8 mouse cellular contexts compared by ENCODE assay signal in the genomic region with DNA sequence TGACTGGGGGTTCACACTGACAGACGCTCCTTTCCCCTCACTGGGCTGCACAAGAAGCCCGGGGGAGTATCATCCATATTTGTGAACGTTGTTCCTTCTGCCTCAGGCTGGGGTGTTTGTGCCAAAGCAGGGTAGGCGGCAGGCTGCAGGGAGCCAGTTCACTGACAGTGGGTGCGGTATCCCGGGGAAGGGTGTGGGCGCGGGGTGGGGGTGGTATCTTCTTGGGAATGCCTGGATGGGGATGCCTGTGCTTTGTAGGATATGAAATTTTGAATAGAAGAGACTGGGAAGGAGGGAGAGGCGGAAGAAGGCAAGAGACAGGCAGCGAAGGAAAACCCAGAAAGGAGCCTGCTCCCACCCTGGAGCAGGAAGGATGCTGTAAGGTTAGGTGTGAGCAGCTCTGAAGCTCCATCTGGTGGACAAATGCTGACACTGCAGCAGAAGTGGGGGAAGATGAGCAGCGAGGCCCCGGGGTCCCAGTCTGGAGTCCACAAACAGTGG. TPM values are rescaled to one million over a fixed set of nuclear protein-coding genes. Genes with fewer than 3 reads are reported as not detected.
A peak's percentile ranks its signal among the peaks of the same experiment; 100 is the strongest.
DNase-seq lines count a peak whose midpoint lies in the region; ATAC-seq and TF ChIP-seq lines count a peak whose summit lies in the region.

No protein-coding gene starts in this region.

- H3K4me3 ChIP-seq in cerebellum, adult 2 months (replicated peaks; ENCODE audit: insufficient read depth, low read depth, low read length) = peak overlapping the region; percentile 26
- no peak overlapping the region for H3K4me3 ChIP-seq in kidney, postnatal 0 days (replicated peaks; ENCODE audit: low read depth, low read length)
- no peak overlapping the region for H3K4me3 ChIP-seq in liver, embryonic 14.5 days (ENCODE audit: insufficient read depth in 1 of 2, low read depth in 2 of 2, low read length in 2 of 2)
- no peak overlapping the region for H3K4me3 ChIP-seq in neural tube, embryonic 15.5 days (replicated peaks)

- 14% methylated on average over 12 of the region's 12 CpGs for WGBS in cerebellum, adult 2 months
- WGBS in kidney, postnatal 0 days = 28% methylated on average over 12 of the region's 12 CpGs
- WGBS in liver, embryonic 14.5 days (ENCODE audit: insufficient replicate concordance) = 34% methylated on average over 12 of the region's 12 CpGs
- WGBS in neural tube, embryonic 15.5 days = 33% methylated on average over 12 of the region's 12 CpGs

- no peaks in the 10 kb centered on the region for H3K9me3 ChIP-seq in kidney, postnatal 0 days (replicated peaks; ENCODE audit: low read length)
- no peaks in the 10 kb centered on the region for H3K9me3 ChIP-seq in liver, embryonic 14.5 days (ENCODE audit: control insufficient read depth, low read length)
- no peaks in the 10 kb centered on the region for H3K9me3 ChIP-seq in neural tube, embryonic 15.5 days (replicated peaks)

- H3K36me3 ChIP-seq in kidney, postnatal 0 days (ENCODE audit: insufficient read depth, low read length) = no peaks in the 10 kb centered on the region
- H3K36me3 ChIP-seq in liver, embryonic 14.5 days (replicated peaks; ENCODE audit: control insufficient read depth, insufficient read depth, low read depth) = no peaks in the 10 kb centered on the region
- no peaks in the 10 kb centered on the region for H3K36me3 ChIP-seq in neural tube, embryonic 15.5 days

- H3K4me1 ChIP-seq in cerebellum, adult 2 months (ENCODE audit: control insufficient read depth, insufficient read depth, low read length) = peaks cover 13% of the 10 kb centered on the region
- H3K4me1 ChIP-seq in kidney, postnatal 0 days (replicated peaks; ENCODE audit: insufficient read depth, low read length) = no peaks in the 10 kb centered on the region
- H3K4me1 ChIP-seq in liver, embryonic 14.5 days (replicated peaks; ENCODE audit: control insufficient read depth in 2 of 2, insufficient read depth in 2 of 2, low read length in 1 of 2) = no peaks in the 10 kb centered on the region
- H3K4me1 ChIP-seq in neural tube, embryonic 15.5 days = peaks cover 3% of the 10 kb centered on the region; the same call in 1 of the 2 replicates

- TF ChIP-seq CTCF in cerebellum, adult 2 months (IDR thresholded peaks at IDR 0.05; ENCODE audit: borderline replicate concordance, insufficient read depth, low read depth, low read length) = peak; percentile 98
- TF ChIP-seq CTCF in kidney, postnatal 0 days (IDR thresholded peaks at IDR 0.05; ENCODE audit: low read depth) = peak; percentile 89
- peak; percentile 92 for TF ChIP-seq CTCF in liver, embryonic 14.5 days (IDR thresholded peaks at IDR 0.05; ENCODE audit: low read depth)

- no peak overlapping the region for H3K4me2 ChIP-seq in kidney, postnatal 0 days (ENCODE audit: low read length)
- no peak overlapping the region for H3K4me2 ChIP-seq in liver, embryonic 14.5 days (ENCODE audit: low read depth)
- peak overlapping the region; percentile 32 for H3K4me2 ChIP-seq in neural tube, embryonic 15.5 days

- no peak overlapping the region for H3K27ac ChIP-seq in cerebellum, adult 2 months (ENCODE audit: insufficient read depth, low read length)
- no peak overlapping the region for H3K27ac ChIP-seq in kidney, postnatal 0 days
- no peak overlapping the region for H3K27ac ChIP-seq in liver, embryonic 14.5 days
- H3K27ac ChIP-seq in neural tube, embryonic 15.5 days (replicated peaks) = no peak overlapping the region

- TF ChIP-seq POLR2A in cerebellum, adult 2 months (IDR thresholded peaks at IDR 0.05; ENCODE audit: borderline replicate concordance, insufficient read depth, low read length) = no peak

- no peaks in the 10 kb centered on the region for H3K27me3 ChIP-seq in cerebellum, adult 2 months (ENCODE audit: control insufficient read depth, insufficient read depth, low read length)
- no peaks in the 10 kb centered on the region for H3K27me3 ChIP-seq in kidney, postnatal 0 days (ENCODE audit: insufficient read depth, low read length)
- no peaks in the 10 kb centered on the region for H3K27me3 ChIP-seq in liver, embryonic 14.5 days (ENCODE audit: control insufficient read depth, insufficient read depth, low read length)
- 0 out of 2 replicates have a peak, but pooled peaks cover 13% of the 10 kb centered on the region for H3K27me3 ChIP-seq in neural tube, embryonic 15.5 days (replicated peaks)

- TF ChIP-seq EP300 in liver, embryonic 14.5 days (IDR thresholded peaks at IDR 0.05; ENCODE audit: low read depth) = no peak

- ATAC-seq in kidney, postnatal 0 days (replicated peaks; ENCODE audit: low FRiP score, low read depth) = no peak
- ATAC-seq in liver, embryonic 14.5 days (ENCODE audit: insufficient read depth) = no peak
- ATAC-seq in neural tube, embryonic 15.5 days (ENCODE audit: low FRiP score) = peak; percentile 56; the same call in 1 of the 2 replicates

- H3K9ac ChIP-seq in kidney, postnatal 0 days (ENCODE audit: low read depth, low read length) = no peak overlapping the region
- H3K9ac ChIP-seq in liver, embryonic 14.5 days (replicated peaks) = no peak overlapping the region
- 0 out of 2 replicates have a peak overlapping the region, but pooled peaks have one; percentile 9 for H3K9ac ChIP-seq in neural tube, embryonic 15.5 days (replicated peaks)

- peak; percentile 28 for DNase-seq in ovary, postnatal 10 days (ENCODE audit: low spot score)
- no peak for DNase-seq in ovary, adult 18-20 months (ENCODE audit: low spot score)
- peak; percentile 83 to 91 for DNase-seq in cerebellum, adult 2 months
- DNase-seq in frontal cortex, postnatal 10 days (ENCODE audit: low spot score in 2 of 2) = peak; percentile 53 to 78
- DNase-seq in kidney, postnatal 0 days (ENCODE audit: low spot score) = peak; percentile 74
- peak in 1 of 3 experiments; percentile 4 for DNase-seq in liver, embryonic 14.5 days (ENCODE audit: low read depth in 3 of 3, low spot score in 3 of 3)
- DNase-seq in testis, postnatal 14 days (ENCODE audit: low spot score) = peak; percentile 50

RNA-seq across cellular contexts. Expression of a gene that starts 14.8 kb away (rescaled TPM):
- not detected in 2 replicates for polyA plus RNA-seq in cerebellum, adult 2 months (2012; rRNA removed)
- polyA plus RNA-seq in kidney, postnatal 0 days (2015; fragmentation: Nextera tagmentation; extraction: Ambion mirVana) = not detected in 2 replicates
- polyA plus RNA-seq in liver, embryonic 14.5 days (2012; rRNA removed) = not detected in 2 replicates
- not detected in 2 replicates for polyA plus RNA-seq in liver, embryonic 14.5 days (2014; fragmentation: Nextera tagmentation; extraction: Ambion mirVana)
- polyA plus RNA-seq in neural tube, embryonic 15.5 days (2015; fragmentation: Nextera tagmentation; extraction: Ambion mirVana) = not detected in 2 replicates

RNA-seq across cellular contexts. Expression of a gene that starts 38.7 kb away (rescaled TPM):
- 63.0 and 63.4 TPM in 2 replicates for polyA plus RNA-seq in cerebellum, adult 2 months (2012; rRNA removed)
- 0.05 TPM in 1 of 2 replicates, not detected in the other for polyA plus RNA-seq in kidney, postnatal 0 days (2015; fragmentation: Nextera tagmentation; extraction: Ambion mirVana)
- not detected in 2 replicates for polyA plus RNA-seq in liver, embryonic 14.5 days (2012; rRNA removed)
- not detected in 2 replicates for polyA plus RNA-seq in liver, embryonic 14.5 days (2014; fragmentation: Nextera tagmentation; extraction: Ambion mirVana)
- polyA plus RNA-seq in neural tube, embryonic 15.5 days (2015; fragmentation: Nextera tagmentation; extraction: Ambion mirVana) = 5.6 and 6.6 TPM in 2 replicates

RNA-seq across cellular contexts. Expression of a gene that starts 59.9 kb away (rescaled TPM):
- 273 and 275 TPM in 2 replicates for polyA plus RNA-seq in cerebellum, adult 2 months (2012; rRNA removed)
- polyA plus RNA-seq in kidney, postnatal 0 days (2015; fragmentation: Nextera tagmentation; extraction: Ambion mirVana) = 6.7 and 11.4 TPM in 2 replicates
- polyA plus RNA-seq in liver, embryonic 14.5 days (2012; rRNA removed) = 0.17 and 0.42 TPM in 2 replicates
- 0.20 and 0.43 TPM in 2 replicates for polyA plus RNA-seq in liver, embryonic 14.5 days (2014; fragmentation: Nextera tagmentation; extraction: Ambion mirVana)
- 880 and 1,075 TPM in 2 replicates for polyA plus RNA-seq in neural tube, embryonic 15.5 days (2015; fragmentation: Nextera tagmentation; extraction: Ambion mirVana)

Comparison
In these comparisons a context has a peak if more than half of its experiments do, and no peak if none do; other contexts are left out.
1. RNA of a gene that starts 59.9 kb away (polyA plus RNA-seq): 880 to 1,075 TPM in neural tube, embryonic 15.5 days and 273 to 275 TPM in cerebellum, adult 2 months; 6.7 to 11.4 TPM in kidney, postnatal 0 days and 0.17 to 0.43 TPM in liver, embryonic 14.5 days; every median in the first group is over 10 times any median in the second.
2. Peak in every context shown above with its lines, with median percentiles within 50 percentile points of each other: CTCF ChIP-seq.